Mouse (Mus musculus) heart, adult 2 months (tissue): Measurements from ENCODE around the gene Dnaaf5.

Experiments used
- CTCF ChIP-seq: fragments of 200-600 bp; IDR thresholded peaks from 2 replicates; pipeline ENCODE4 v1.8.1; 2022; ENCODE audit warnings: antibody characterized with exemption, mild to moderate bottlenecking, moderate library complexity
- POLR2A ChIP-seq: fragments of 200-500 bp; IDR thresholded peaks from 2 replicates; pipeline ENCODE4 v1.6.1; 2011; ENCODE audit warnings: mild to moderate bottlenecking, low read depth, low read length, control low read depth; ENCODE audit not compliant: insufficient read depth

- no peak for TF ChIP-seq CTCF
- no peak for TF ChIP-seq POLR2A
Measured at GRCm38 (mm10) chr5:139174556-139175547, 24.8 kb downstream of the Dnaaf5 start.
